Mouse (Mus musculus) CD4-positive, CD25-positive, alpha-beta regulatory T cell (primary cell): ENCODE measurements around the gene Tgm6. TPM values are rescaled to one million over a fixed set of nuclear protein-coding genes. Genes with fewer than 3 reads are reported as not detected.

Experiments
- polyA plus RNA-seq: library from polyadenylated mRNA; unstranded; fragments of 100-300 nt; shearing (Covaris generic); gene quantifications from one replicate; pipeline ENCODE4 v1.2.1, GENCODE M21; 2017

Gene Tgm6
- polyA plus RNA-seq = not detected

GRCm38 (mm10) chr2:130112116-130112515 is at the start of gene Tgm6:
Tgm6 (plus strand) TSS chr2:130112416.

GRCm38 (mm10) chr2:130178706-130179506 is 66.7 kb downstream of the Tgm6 start, which contains the start of gene Snrpb:
Snrpb (minus strand) TSS chr2:130179403.

GRCm38 (mm10) chr2:130194894-130195293 is 82.7 kb downstream of the Tgm6 start, which contains the start of gene Tmc2:
Tmc2 (plus strand) TSS chr2:130195194.

Other genes starting within 250 kb of the Tgm6 start
- gene Tgm3, start 100.1 kb upstream of the Tgm6 start, polyA plus RNA-seq = not detected
- 392 TPM for gene Snrpb, start 67.0 kb downstream of the Tgm6 start, polyA plus RNA-seq
- 0.05 TPM for gene Tmc2, start 82.8 kb downstream of the Tgm6 start, polyA plus RNA-seq
- 291 TPM for gene Nop56, start 162.0 kb downstream of the Tgm6 start, polyA plus RNA-seq
- 171 TPM for gene Idh3b, start 172.1 kb downstream of the Tgm6 start, polyA plus RNA-seq
- gene Ebf4, start 182.8 kb downstream of the Tgm6 start, polyA plus RNA-seq = not detected